Mouse (Mus musculus): ENCODE results near the gene Cst9. TPM values are rescaled to one million over a fixed set of nuclear protein-coding genes. Genes with fewer than 3 reads are reported as not detected.

Gene Cst9
- polyA plus RNA-seq, 1 experiment from 2014 or later, result 1.8 TPM

DNA sequence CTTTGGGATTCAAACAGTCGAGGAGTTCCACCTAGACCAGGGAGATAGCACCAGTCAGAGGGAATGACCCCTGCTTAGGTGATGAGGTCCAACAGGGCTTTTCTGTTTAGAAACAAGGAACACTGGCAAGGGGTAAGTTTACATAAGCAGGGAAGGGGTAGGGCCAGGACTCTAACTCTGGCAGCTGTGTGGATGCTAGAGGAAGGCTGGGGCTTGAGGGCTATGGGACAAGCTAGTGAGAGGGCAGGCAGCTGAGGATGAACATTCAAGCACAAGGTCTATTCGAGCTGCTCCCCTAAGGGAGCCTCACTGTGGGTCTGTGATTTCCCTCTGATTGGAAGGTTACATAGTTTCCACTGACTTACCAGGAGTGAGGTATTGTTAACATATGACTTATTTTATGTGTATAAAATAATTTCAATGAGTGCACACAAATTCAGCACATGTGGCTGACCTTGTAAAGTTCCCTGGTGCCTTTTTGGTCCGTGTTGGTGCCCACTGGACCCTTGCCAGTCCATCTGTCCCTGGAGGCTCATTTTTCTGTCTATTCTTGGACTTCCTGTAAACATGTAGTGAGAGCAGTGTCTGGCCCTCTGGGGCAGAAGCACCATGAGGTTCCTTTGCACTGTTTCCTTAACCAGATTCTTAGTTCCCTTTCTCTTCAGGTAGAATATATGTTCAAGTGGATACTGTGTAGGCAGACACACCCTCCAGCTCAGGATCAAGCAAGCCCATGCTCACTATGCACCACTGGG, 42.2 kb downstream of the Cst9 start:
- ATAC-seq (ENCODE audit: insufficient number of reproducible peaks, low FRiP score), result no peak
- Histone ChIP-seq H3K4me3 (no peak overlapping the region), H3K27ac (ENCODE audit: poor library complexity, severe bottlenecking) (peak overlapping the region; percentile 20), H3K4me2 (no peak overlapping the region), H3K9me3 (replicated peaks) (no peaks in the 10 kb centered on the region), H3K9ac (no peak overlapping the region), H3K27me3 (replicated peaks) (no peaks in the 10 kb centered on the region), H3K4me1 (replicated peaks) (peaks cover 62% of the 10 kb centered on the region), H3K36me3 (peaks cover 4% of the 10 kb centered on the region)
- WGBS, result 27% methylated on average over 3 of the region's 3 CpGs

DNA sequence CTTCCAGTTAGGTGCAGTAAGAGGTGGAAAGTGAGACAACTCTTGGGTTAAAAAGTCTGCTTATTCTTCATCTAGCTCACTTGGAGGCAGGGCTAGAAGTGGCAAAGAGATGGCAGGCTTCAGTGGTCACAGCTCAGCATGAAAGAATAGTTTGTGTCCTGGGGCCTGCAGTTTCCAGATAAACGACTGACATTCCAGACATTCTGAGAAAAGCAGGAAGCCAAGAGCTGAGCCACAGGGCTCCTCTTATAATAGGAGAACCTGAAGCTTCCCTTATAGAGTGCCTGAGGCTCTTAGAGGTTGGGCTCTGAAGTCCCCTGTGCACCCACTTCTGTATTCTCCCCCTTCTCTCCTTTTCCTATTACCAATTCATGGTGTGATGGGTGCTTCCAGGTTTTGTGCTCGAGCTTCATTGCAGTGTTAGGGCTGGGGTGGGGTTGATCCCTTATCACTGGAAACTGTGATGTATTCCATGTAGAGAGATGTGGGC, 43.7 kb downstream of the Cst9 start:
- H3K4me1 ChIP-seq (replicated peaks), result peaks cover 47% of the 10 kb centered on the region
- no peak overlapping the region for H3K9ac ChIP-seq
- 4% methylated on average over 2 of the region's 2 CpGs for WGBS
- H3K9me3 ChIP-seq (replicated peaks), result no peaks in the 10 kb centered on the region
- ATAC-seq (ENCODE audit: insufficient number of reproducible peaks, low FRiP score), result no peak
- no peak overlapping the region for H3K4me3 ChIP-seq
- no peaks in the 10 kb centered on the region for H3K36me3 ChIP-seq
- H3K27ac ChIP-seq (ENCODE audit: poor library complexity, severe bottlenecking), result peak overlapping the region; percentile 64
- H3K4me2 ChIP-seq, result no peak overlapping the region
- H3K27me3 ChIP-seq (replicated peaks), result no peaks in the 10 kb centered on the region

DNA sequence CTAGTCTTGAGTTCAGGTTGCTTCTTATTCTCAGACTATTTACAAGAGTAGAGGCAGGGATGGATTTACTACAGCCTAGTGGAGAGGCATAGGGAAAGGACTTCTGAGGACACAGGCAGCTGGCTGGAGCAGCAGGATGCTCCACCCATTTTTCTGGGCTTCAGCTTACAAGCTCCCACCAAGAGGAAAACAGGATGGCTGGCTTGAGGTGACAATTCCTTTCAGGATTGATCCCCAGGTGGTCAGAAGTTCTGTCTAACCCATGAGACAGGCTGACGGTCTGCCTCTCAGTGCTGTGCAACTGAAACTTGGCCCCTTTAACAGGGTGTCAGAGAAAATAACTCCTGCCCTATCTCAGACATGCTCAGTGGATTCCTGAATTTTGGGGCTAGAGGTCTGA, 44.3 kb downstream of the Cst9 start:
- Histone ChIP-seq H3K9me3 (replicated peaks) (no peaks in the 10 kb centered on the region), H3K27me3 (replicated peaks) (no peaks in the 10 kb centered on the region), H3K36me3 (no peaks in the 10 kb centered on the region), H3K4me2 (no peak overlapping the region), H3K4me1 (replicated peaks) (peaks cover 42% of the 10 kb centered on the region), H3K27ac (ENCODE audit: poor library complexity, severe bottlenecking) (peak overlapping the region; percentile 64), H3K4me3 (no peak overlapping the region), H3K9ac (no peak overlapping the region)
- 32% methylated on average over 1 of the region's 1 CpGs for WGBS
- ATAC-seq (ENCODE audit: insufficient number of reproducible peaks, low FRiP score), result no peak

DNA sequence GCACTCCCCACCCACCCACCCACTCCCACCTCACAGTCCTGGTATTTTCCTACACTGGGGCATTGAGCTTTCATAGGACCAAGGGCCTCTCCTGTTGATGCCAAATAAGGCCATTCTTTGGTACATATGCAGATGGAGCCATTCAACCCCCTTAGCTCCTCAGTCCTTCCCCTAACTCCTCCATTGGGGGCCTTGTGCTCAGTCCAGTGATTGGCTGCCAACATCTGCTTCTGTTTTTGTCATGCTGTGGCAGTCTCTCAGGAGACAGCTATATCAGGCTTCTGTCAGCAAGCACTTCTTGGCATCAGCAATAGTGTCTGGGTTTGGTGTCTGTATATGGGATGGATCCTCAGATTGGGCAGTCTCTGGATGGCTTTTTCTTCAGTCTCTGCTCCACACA, 49.8 kb downstream of the Cst9 start:
- Histone ChIP-seq H3K9me3 (replicated peaks) (no peaks in the 10 kb centered on the region), H3K27ac (ENCODE audit: poor library complexity, severe bottlenecking) (0 out of 2 replicates have a peak overlapping the region, but pooled peaks have one; percentile 62), H3K4me2 (no peak overlapping the region), H3K27me3 (replicated peaks) (no peaks in the 10 kb centered on the region), H3K36me3 (no peaks in the 10 kb centered on the region), H3K4me1 (replicated peaks) (0 out of 2 replicates have a peak, but pooled peaks cover 4% of the 10 kb centered on the region), H3K9ac (no peak overlapping the region), H3K4me3 (no peak overlapping the region)
- ATAC-seq (ENCODE audit: insufficient number of reproducible peaks, low FRiP score), result peak; percentile 66; the same call in 1 of the 2 replicates

Other genes starting within 250 kb of the Cst9 start
- 53.5 and 59.7 TPM in 2 replicates for gene Nxt1, start 162.5 kb upstream of the Cst9 start, polyA plus RNA-seq (2016; fragmentation: Nextera tagmentation; extraction: Ambion mirVana)
- 17.7 and 18.8 TPM in 2 replicates for gene Gzf1, start 154.1 kb upstream of the Cst9 start, polyA plus RNA-seq (2016; fragmentation: Nextera tagmentation; extraction: Ambion mirVana)
- gene Napb, start 102.7 kb upstream of the Cst9 start, polyA plus RNA-seq (2016; fragmentation: Nextera tagmentation; extraction: Ambion mirVana), result 2.8 and 2.9 TPM in 2 replicates
- gene Cstl1, start 84.8 kb upstream of the Cst9 start, polyA plus RNA-seq (2016; fragmentation: Nextera tagmentation; extraction: Ambion mirVana), result not detected in 2 replicates
- not detected in 2 replicates for gene Cst11, start 63.6 kb upstream of the Cst9 start, polyA plus RNA-seq (2016; fragmentation: Nextera tagmentation; extraction: Ambion mirVana)
- not detected in 2 replicates for gene 8030411F24Rik, start 53.1 kb upstream of the Cst9 start, polyA plus RNA-seq (2016; fragmentation: Nextera tagmentation; extraction: Ambion mirVana)
- gene Cst12, start 45.8 kb upstream of the Cst9 start, polyA plus RNA-seq (2016; fragmentation: Nextera tagmentation; extraction: Ambion mirVana), result not detected in 2 replicates
- gene Cst8, start 36.4 kb upstream of the Cst9 start, polyA plus RNA-seq (2016; fragmentation: Nextera tagmentation; extraction: Ambion mirVana), result not detected in 2 replicates
- gene Cst13, start 15.1 kb upstream of the Cst9 start, polyA plus RNA-seq (2016; fragmentation: Nextera tagmentation; extraction: Ambion mirVana), result not detected in 2 replicates
- gene 9230104L09Rik, start 29.9 kb downstream of the Cst9 start, polyA plus RNA-seq (2016; fragmentation: Nextera tagmentation; extraction: Ambion mirVana), result 0.48 TPM in 1 of 2 replicates, not detected in the other
- 745 and 758 TPM in 2 replicates for gene Cst3, start 40.5 kb downstream of the Cst9 start, polyA plus RNA-seq (2016; fragmentation: Nextera tagmentation; extraction: Ambion mirVana)
- gene Gm1330, start 168.1 kb downstream of the Cst9 start, polyA plus RNA-seq (2016; fragmentation: Nextera tagmentation; extraction: Ambion mirVana), result not detected in 2 replicates
- not detected in 2 replicates for gene Gm10750, start 182.1 kb downstream of the Cst9 start, polyA plus RNA-seq (2016; fragmentation: Nextera tagmentation; extraction: Ambion mirVana)

Data from heart, embryonic 12.5 days (tissue).